Mouse (Mus musculus) ES-E14 (cell line): ENCODE measurements around the gene Olfr694.

Experiments
- CHD2 ChIP-seq: IDR thresholded peaks from 2 replicates; pipeline ENCODE4 v1.6.1; 2014; ENCODE audit warnings: mild to moderate bottlenecking, low read depth, low read length, inconsistent platforms
- MAFK ChIP-seq: IDR thresholded peaks from 2 replicates; pipeline ENCODE4 v1.6.1; 2014; ENCODE audit warnings: mild to moderate bottlenecking, low read depth, low read length, inconsistent platforms; ENCODE audit not compliant: insufficient read depth
- ZC3H11A ChIP-seq: IDR thresholded peaks from 2 replicates; pipeline ENCODE4 v1.6.1; 2012; ENCODE audit warnings: low read depth, mild to moderate bottlenecking, inconsistent platforms, low read length, borderline replicate concordance

GRCm38 (mm10) chr7:106716296-106716695 lies 24.7 kb upstream of the Olfr694 start, which contains the start of gene Olfr695:
- TF ChIP-seq MAFK, result no peak
- TF ChIP-seq CHD2, result no peak
- TF ChIP-seq ZC3H11A, result no peak
